Mouse (Mus musculus): ENCODE measurements around the gene Lrrc4. TPM values are rescaled to one million over a fixed set of nuclear protein-coding genes. Genes with fewer than 3 reads are reported as not detected.

Gene Lrrc4
- under 1 TPM; 0.01 to 0.09 TPM for polyA plus RNA-seq (2012; fragmentation: generic; extraction: Trizol)

DNA sequence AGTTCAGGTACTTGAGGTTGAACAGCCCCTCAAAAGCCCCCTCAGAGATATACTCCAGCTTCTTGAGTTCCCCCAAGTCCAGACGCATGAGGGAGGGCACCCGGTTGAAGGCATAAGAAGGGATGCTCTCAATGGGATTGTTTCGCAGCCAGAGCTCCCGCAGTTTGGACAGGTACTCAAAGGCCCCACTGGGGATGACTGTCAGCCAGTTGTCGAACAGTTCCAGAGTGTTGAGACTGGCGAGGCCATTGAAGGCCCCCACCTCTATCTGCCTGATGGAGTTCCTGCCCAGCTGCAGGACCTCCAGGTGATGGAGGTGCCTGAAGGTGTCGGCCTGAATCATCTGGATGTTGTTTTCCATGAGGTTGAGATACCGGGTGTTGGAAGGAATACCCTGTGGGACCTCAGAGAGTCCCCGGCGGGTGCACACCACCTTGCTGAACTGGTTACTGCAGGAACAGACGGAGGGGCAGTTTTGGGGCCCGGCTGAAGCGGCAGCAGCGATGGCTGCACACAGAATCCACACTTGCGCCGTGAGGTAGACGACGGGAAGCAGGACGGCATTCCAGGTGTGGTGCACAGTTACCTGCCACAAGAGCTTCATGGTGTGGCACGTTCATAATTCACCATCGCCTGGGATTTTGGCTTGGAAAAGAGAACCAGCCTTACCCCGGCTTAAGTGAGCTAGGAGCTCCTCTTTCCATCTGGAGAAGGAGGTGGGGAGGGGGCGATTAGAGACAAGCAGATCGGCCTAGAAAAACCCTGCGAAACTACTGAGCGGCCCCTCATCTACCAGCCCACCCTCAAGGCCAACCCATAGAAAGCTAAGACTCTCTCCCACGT is at the start of gene Lrrc4:
Gene Lrrc4 (minus strand): TSS at position 737 of the 843 bp plus-strand sequence.

Other genes starting within 250 kb of the Lrrc4 start
- gene Lep, start 228.5 kb upstream of the Lrrc4 start, polyA plus RNA-seq (2012; fragmentation: generic; extraction: Trizol): not detected